Mouse (Mus musculus) heart, embryonic 14.5 days (tissue): Measurements from ENCODE around the gene Gm17349. TPM values are rescaled to one million over a fixed set of nuclear protein-coding genes. Genes with fewer than 3 reads are reported as not detected.

Source experiments
- ATAC-seq: fragments of 200-750 bp; cut with Nextera tagmentation; 2 replicates; pipeline ENCODE4 v1.8.0; 2017; ENCODE audit warnings: low read depth, moderate TSS enrichment; ENCODE audit not compliant: insufficient number of reproducible peaks, insufficient read depth, low FRiP score
- H3K27ac ChIP-seq, 2 experiments: fragments of 200-500 bp in 1 of 2; fragments of 300-500 bp in 1 of 2; sonication (generic) in 1 of 2; replicated peaks in 1 of 2; 2 replicates each; pipeline ENCODE4 v1.5.1; 2012 to 2014; ENCODE audit warnings: low read depth in 2 of 2, low read length in 2 of 2, control low read depth in 1 of 2, mild to moderate bottlenecking in 1 of 2, mixed read lengths in 1 of 2; ENCODE audit not compliant: control insufficient read depth in 1 of 2, insufficient read depth in 1 of 2
- H3K27me3 ChIP-seq: fragments of 300-500 bp; sonication (generic); 2 replicates; pipeline ENCODE4 v1.6.1; 2014; ENCODE audit warnings: mild to moderate bottlenecking, low read length, control low read depth; ENCODE audit not compliant: control insufficient read depth, insufficient read depth
- H3K36me3 ChIP-seq: fragments of 300-500 bp; sonication (generic); 2 replicates; pipeline ENCODE4 v1.6.1; 2014; ENCODE audit warnings: mild to moderate bottlenecking, control low read depth, low read length, mixed read lengths; ENCODE audit not compliant: control insufficient read depth, insufficient read depth
- H3K4me1 ChIP-seq, 2 experiments: fragments of 200-500 bp in 1 of 2; fragments of 300-500 bp in 1 of 2; sonication (generic) in 1 of 2; 2 replicates each; pipeline ENCODE4 v1.6.1; 2012 to 2014; ENCODE audit warnings: low read length in 2 of 2, control low read depth in 1 of 2, mixed read lengths in 1 of 2; ENCODE audit not compliant: control insufficient read depth in 2 of 2, insufficient read depth in 2 of 2
- H3K4me2 ChIP-seq: fragments of 300-500 bp; sonication (generic); 2 replicates; pipeline ENCODE4 v1.6.1; 2014; ENCODE audit warnings: mild to moderate bottlenecking, low read length
- H3K4me3 ChIP-seq, 2 experiments: fragments of 200-500 bp in 1 of 2; fragments of 300-500 bp in 1 of 2; sonication (generic) in 1 of 2; 2 replicates each; pipeline ENCODE4 v1.5.1; 2012 to 2014; ENCODE audit warnings: low read length in 2 of 2, mild to moderate bottlenecking in 2 of 2, control low read depth in 1 of 2, low read depth in 1 of 2, moderate library complexity in 1 of 2; ENCODE audit not compliant: control insufficient read depth in 1 of 2, insufficient read depth in 1 of 2
- H3K9ac ChIP-seq: fragments of 300-500 bp; sonication (generic); 2 replicates; pipeline ENCODE4 v1.6.1; 2014; ENCODE audit warnings: mild to moderate bottlenecking, low read length
- H3K9me3 ChIP-seq: fragments of 300-500 bp; sonication (generic); 2 replicates; pipeline ENCODE4 v1.6.1; 2016; ENCODE audit warnings: low read length, control low read depth; ENCODE audit not compliant: control insufficient read depth
- WGBS: fragments of 180-500 bp; shearing (Covaris S2); extraction: QIAGEN DNeasy Blood & Tissue Kit; methylation state at CpG from one replicate; pipeline ENCODE4 v1.1.7; 2014; 5-methylcytosine and 5-hydroxymethylcytosine counted together
- polyA plus RNA-seq: library from polyadenylated mRNA; unstranded; fragments of >200 nt; fragmentation: Nextera tagmentation; extraction: Ambion mirVana; gene quantifications from 2 replicates; pipeline ENCODE4 v1.2.1, GENCODE M21; 2014

Gm17349 gene
- polyA plus RNA-seq, 1 experiment from 2014 or later: not detected

DNA sequence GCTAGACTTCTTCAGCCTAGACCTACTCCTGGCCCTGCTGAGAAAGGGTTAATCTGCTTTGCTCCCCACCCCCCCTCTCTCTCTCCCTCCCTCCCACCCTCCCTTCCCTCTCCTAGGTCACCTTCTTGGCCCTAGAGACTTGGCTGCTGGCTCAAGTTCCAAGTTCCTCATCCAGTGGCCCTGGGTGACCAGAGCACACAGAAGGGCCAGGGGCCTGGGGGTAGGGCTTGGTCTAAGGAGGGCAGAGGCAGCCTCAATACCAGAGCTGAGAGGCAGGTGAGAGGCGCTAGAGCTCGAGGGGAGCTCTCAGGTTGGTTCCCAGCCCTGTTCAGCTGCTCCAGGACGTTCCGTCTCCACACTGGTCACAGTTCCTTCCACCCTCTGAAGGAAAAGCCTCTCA, 14.4 kb downstream of the Gm17349 start:
- H3K9ac ChIP-seq: no peak overlapping the region
- H3K36me3 ChIP-seq: no peaks in the 10 kb centered on the region
- peaks cover 25% of the 10 kb centered on the region for H3K27me3 ChIP-seq
- no peak overlapping the region for H3K4me2 ChIP-seq
- WGBS: 24% methylated on average over 4 of the region's 4 CpGs
- H3K27ac ChIP-seq: no peak overlapping the region
- ATAC-seq: no peak
- no peaks in the 10 kb centered on the region for H3K9me3 ChIP-seq
- H3K4me3 ChIP-seq: no peak overlapping the region
- H3K4me1 ChIP-seq: peaks cover 7 to 9% of the 10 kb centered on the region in 2 experiments; a peak in 3 of 4 replicates

DNA sequence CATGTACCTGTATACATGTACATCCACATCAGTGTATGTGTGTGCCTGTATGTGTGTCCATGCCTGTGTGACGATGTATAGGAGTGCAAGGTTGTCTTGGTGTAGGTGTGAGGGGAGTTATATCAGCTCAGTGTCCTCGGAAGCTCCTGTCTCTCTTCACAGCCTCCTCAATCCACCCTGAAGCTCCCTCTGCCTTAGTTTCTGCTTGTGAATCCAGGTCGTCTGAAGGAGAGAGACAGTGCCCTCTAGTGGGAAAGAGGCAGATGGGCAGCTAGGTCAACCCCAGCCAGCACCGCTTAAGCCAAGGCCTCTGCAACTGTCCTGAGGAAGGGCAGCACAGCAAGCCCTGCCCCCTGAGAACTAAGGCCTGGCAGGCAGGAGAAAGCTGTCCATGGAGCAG, 16.6 kb downstream of the Gm17349 start:
- H3K4me3 ChIP-seq: no peak overlapping the region
- ATAC-seq: no peak
- 4% methylated on average over 4 of the region's 4 CpGs for WGBS
- no peaks in the 10 kb centered on the region for H3K9me3 ChIP-seq
- H3K27me3 ChIP-seq: peaks cover 25% of the 10 kb centered on the region
- H3K36me3 ChIP-seq: no peaks in the 10 kb centered on the region
- no peak overlapping the region for H3K9ac ChIP-seq
- no peak overlapping the region for H3K27ac ChIP-seq
- no peak overlapping the region for H3K4me2 ChIP-seq
- no peaks in the 10 kb centered on the region for H3K4me1 ChIP-seq

DNA sequence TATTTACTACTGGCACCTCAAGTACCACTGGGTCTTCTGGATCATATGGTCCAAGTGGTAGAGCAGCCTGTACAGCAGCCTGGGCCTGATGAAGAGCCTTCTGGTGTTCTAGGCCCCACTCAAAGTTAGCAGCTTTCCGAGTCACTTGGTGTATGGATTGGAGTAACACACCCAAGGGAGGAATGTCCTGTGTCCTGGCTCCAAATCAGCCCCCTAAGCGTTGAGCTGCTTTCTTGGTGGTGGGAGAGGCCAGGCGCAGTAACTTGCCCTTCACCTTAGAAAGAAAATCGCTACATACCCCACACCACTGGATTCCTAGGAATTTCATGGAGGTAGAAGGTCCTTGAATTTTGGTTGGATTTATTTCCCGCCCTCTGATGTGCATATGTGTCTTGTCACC, 21.1 kb downstream of the Gm17349 start:
- Histone ChIP-seq H3K36me3 (no peaks in the 10 kb centered on the region), H3K27me3 (peaks cover 7% of the 10 kb centered on the region), H3K9ac (no peak overlapping the region), H3K4me1 (no peaks in the 10 kb centered on the region), H3K4me3 (no peak overlapping the region), H3K9me3 (no peaks in the 10 kb centered on the region), H3K27ac (no peak overlapping the region), H3K4me2 (no peak overlapping the region)
- WGBS: 89% methylated on average over 5 of the region's 5 CpGs
- ATAC-seq: no peak

DNA sequence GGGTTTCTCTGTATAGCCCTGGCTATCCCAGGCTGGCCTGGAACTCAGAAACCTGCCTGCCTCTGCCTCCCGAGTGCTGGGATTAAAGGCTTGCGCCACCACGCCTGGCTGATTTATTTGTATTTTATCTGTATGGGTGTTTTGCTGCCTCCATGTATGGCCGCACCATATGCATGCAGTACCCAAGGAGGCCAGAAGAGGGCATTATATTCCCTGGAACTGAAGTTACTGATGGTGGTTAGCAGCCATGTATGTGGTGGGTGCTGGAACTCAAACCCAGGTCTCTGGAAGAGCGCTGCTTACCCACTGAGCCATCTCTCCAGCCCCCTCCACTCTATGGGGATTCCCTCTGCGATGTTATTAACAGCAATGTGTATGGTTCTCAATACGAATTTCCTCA, 22.4 kb downstream of the Gm17349 start:
- Histone ChIP-seq H3K4me3 (no peak overlapping the region), H3K36me3 (no peaks in the 10 kb centered on the region), H3K9me3 (no peaks in the 10 kb centered on the region), H3K27ac (no peak overlapping the region), H3K4me1 (peaks cover 0 to 2% of the 10 kb centered on the region in 2 experiments; a peak in 1 of 4 replicates), H3K27me3 (peaks cover 7% of the 10 kb centered on the region), H3K9ac (no peak overlapping the region), H3K4me2 (no peak overlapping the region)
- no peak for ATAC-seq
- 88% methylated on average over 7 of the region's 7 CpGs for WGBS

DNA sequence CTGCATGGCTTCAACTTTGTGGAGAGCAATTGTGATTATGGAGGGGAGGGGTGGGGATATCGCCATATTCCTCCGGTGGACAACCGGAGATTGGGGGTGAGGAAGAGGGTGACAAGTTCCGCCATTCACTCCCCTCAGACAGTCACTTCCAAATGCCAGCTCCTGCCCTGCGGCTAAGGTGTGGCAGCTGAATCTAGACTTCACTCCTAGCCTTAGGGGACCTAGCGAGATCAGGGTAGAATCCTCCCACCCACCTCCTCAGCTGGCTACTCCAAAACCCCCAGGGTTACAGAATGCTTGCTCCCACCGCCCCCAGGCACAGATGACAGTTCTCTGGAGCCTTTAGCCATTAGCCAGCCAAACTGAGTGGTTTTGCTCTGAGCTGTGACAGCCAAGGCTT, 26.3 kb downstream of the Gm17349 start:
- WGBS: 43% methylated on average over 7 of the region's 7 CpGs

DNA sequence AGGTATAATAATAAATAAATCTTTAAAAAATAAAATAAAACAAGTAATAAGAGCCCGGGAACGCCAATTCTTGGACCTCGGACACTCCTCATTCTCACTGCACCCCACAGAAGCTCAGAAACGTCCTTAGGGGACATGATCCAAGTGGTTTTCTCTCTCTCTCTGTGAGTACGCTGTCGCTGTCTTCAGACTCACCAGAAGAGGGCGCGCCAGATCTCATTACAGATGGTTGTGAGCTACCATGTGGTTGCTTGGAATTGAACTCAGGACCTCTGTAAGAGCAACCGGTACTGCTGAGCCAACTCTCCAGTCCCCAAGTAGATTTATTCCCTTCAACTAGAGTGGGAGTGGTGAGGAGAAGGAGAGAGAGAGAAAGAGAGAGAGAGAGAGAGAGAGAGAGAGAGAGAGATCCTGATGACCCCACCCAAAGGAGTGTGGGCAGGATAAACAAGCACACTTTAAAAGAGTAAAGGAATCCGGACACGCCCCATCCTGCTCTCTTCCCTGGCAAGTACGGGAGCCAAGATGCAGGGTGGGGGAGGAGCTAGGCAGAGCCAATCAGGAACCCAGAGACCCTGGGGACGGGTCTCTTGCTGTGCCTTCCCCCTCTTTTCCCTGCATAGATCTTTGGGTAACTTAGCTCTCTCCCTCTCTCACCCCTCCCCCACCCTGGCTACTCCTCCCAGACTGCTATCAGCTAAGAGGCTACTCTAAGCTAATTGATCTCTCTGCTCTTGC, 27.1 kb downstream of the Gm17349 start:
- ATAC-seq: no peak
- Histone ChIP-seq H3K4me3 (no peak overlapping the region), H3K36me3 (no peaks in the 10 kb centered on the region), H3K9ac (no peak overlapping the region), H3K27me3 (peaks cover 31% of the 10 kb centered on the region), H3K27ac (no peak overlapping the region), H3K4me1 (peaks cover 0 to 2% of the 10 kb centered on the region in 2 experiments; a peak in 1 of 4 replicates), H3K4me2 (no peak overlapping the region), H3K9me3 (no peaks in the 10 kb centered on the region)
- WGBS: 12% methylated on average over 13 of the region's 13 CpGs

More for the DNA sequence above, 26.3 kb downstream of the Gm17349 start:
- Histone ChIP-seq H3K27ac (no peak overlapping the region), H3K4me3 (no peak overlapping the region), H3K4me1 (peaks cover 0 to 2% of the 10 kb centered on the region in 2 experiments; a peak in 1 of 4 replicates), H3K27me3 (peaks cover 23% of the 10 kb centered on the region), H3K4me2 (no peak overlapping the region), H3K36me3 (no peaks in the 10 kb centered on the region), H3K9ac (no peak overlapping the region), H3K9me3 (no peaks in the 10 kb centered on the region)
- ATAC-seq: no peak

DNA sequence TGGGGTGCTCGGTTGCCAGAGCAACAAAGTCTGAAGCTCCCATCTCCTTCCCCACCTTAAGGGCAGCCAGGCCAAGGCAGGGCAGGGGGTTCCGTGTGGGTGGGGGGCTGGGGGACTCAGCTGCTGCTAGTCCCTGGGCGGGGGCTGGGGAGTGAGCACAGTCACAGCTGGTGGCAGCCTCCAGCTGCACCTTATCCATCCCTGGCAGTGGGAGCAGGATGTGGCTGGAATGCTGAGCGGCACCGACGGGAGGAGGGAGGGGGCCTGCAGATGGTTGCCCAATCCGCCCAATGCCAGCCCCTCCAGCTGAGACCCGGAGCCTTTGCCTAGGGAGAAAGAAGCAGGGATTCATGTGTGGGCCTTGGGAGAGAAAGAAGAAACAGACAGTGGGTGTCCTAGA, 28.2 kb downstream of the Gm17349 start:
- Histone ChIP-seq H3K27me3 (peaks cover 43% of the 10 kb centered on the region), H3K9ac (no peak overlapping the region), H3K4me3 (no peak overlapping the region), H3K9me3 (no peaks in the 10 kb centered on the region), H3K27ac (no peak overlapping the region), H3K36me3 (no peaks in the 10 kb centered on the region), H3K4me2 (no peak overlapping the region), H3K4me1 (peaks cover 0 to 2% of the 10 kb centered on the region in 2 experiments; a peak in 1 of 4 replicates)
- 32% methylated on average over 8 of the region's 8 CpGs for WGBS
- no peak for ATAC-seq

DNA sequence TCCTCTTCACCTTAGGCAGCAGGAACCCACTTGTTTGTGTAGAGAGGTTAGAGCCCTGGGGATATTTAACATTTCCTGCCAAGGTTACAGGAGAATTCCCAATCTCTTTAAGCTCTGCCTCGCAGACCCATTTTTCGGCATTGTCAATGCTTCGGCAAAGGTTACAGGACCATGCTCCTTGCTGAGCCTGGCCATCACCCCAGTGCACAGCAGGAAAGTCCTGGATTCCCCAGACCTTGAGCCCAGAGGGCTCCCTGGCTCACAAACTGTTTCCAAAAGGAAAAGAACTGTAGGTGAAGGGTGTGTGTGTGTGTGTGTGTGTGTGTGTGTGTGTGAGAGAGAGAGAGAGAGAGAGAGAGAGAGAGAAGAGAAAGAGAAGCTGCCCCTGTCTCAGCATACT, 30.4 kb downstream of the Gm17349 start:
- WGBS: 58% methylated on average over 3 of the region's 3 CpGs
- Histone ChIP-seq H3K9ac (no peak overlapping the region), H3K4me3 (no peak overlapping the region), H3K9me3 (no peaks in the 10 kb centered on the region), H3K27ac (no peak overlapping the region), H3K4me1 (peaks cover 0 to 2% of the 10 kb centered on the region in 2 experiments; a peak in 1 of 4 replicates), H3K27me3 (peaks cover 58% of the 10 kb centered on the region), H3K36me3 (no peaks in the 10 kb centered on the region), H3K4me2 (no peak overlapping the region)
- no peak for ATAC-seq
